Mouse (Mus musculus): ENCODE results near the gene Aloxe3. TPM values are rescaled to one million over a fixed set of nuclear protein-coding genes. Genes with fewer than 3 reads are reported as not detected.

Aloxe3 gene
- polyA plus RNA-seq, 1 experiment from 2014 or later: 0.18 TPM

- DNase-seq (no peak), ATAC-seq (no peak)
- Histone ChIP-seq H3K4me2 (ENCODE audit: low read depth, low read length) (no peak overlapping the region), H3K4me3 (ENCODE audit: low read depth, low read length) (no peak overlapping the region), H3K4me1 (ENCODE audit: insufficient read depth) (peaks cover 6% of the 10 kb centered on the region; the same call in 1 of the 2 replicates), H3K9ac (replicated peaks) (no peak overlapping the region), H3K27me3 (ENCODE audit: insufficient read depth, low read length) (no peaks in the 10 kb centered on the region), H3K36me3 (replicated peaks; ENCODE audit: insufficient read depth, low read length) (no peaks in the 10 kb centered on the region), H3K9me3 (ENCODE audit: low read length) (no peaks in the 10 kb centered on the region), H3K27ac (ENCODE audit: low read depth) (no peak overlapping the region)
- TF ChIP-seq EP300 (IDR thresholded peaks at IDR 0.05; ENCODE audit: low read depth) (no peak), CTCF (IDR thresholded peaks at IDR 0.05; ENCODE audit: low read depth) (no peak)
- WGBS (ENCODE audit: insufficient replicate concordance): 76% methylated on average over 8 of the region's 8 CpGs
Observed at GRCm38 (mm10) chr11:69080855-69081222, 44.9 kb upstream of the Aloxe3 start.

DNA sequence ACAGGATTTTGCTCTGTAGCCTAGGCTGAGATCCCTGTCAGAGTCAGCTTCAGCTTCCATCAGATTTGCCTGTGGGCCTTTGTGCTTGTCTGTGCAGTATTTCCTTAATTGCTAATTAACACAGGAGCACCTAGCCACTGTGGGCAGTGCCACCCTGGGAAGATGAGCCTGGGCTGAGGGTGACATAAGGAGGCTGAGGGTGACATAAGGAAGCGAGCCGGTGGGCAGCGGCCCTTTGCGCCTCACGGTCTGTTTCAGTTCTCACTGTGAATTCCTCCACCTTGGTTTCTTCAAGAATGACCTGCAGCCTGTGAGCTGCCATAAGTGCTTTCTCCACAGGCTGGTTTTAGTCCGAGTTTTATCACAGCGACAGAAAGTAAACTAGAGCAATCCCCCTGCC, 44.1 kb upstream of the Aloxe3 start:
- H3K27me3 ChIP-seq (ENCODE audit: insufficient read depth, low read length): no peaks in the 10 kb centered on the region
- WGBS (ENCODE audit: insufficient replicate concordance): 77% methylated on average over 7 of the region's 7 CpGs
- H3K36me3 ChIP-seq (replicated peaks; ENCODE audit: insufficient read depth, low read length): no peaks in the 10 kb centered on the region
- no peak overlapping the region for H3K9ac ChIP-seq (replicated peaks)
- no peak overlapping the region for H3K27ac ChIP-seq (ENCODE audit: low read depth)
- TF ChIP-seq CTCF (IDR thresholded peaks at IDR 0.05; ENCODE audit: low read depth) (no peak), EP300 (IDR thresholded peaks at IDR 0.05; ENCODE audit: low read depth) (no peak)
- no peak overlapping the region for H3K4me2 ChIP-seq (ENCODE audit: low read depth, low read length)
- ATAC-seq (no peak), DNase-seq (no peak)
- peaks cover 6% of the 10 kb centered on the region; the same call in 1 of the 2 replicates for H3K4me1 ChIP-seq (ENCODE audit: insufficient read depth)
- H3K9me3 ChIP-seq (ENCODE audit: low read length): no peaks in the 10 kb centered on the region
- no peak overlapping the region for H3K4me3 ChIP-seq (ENCODE audit: low read depth, low read length)

DNA sequence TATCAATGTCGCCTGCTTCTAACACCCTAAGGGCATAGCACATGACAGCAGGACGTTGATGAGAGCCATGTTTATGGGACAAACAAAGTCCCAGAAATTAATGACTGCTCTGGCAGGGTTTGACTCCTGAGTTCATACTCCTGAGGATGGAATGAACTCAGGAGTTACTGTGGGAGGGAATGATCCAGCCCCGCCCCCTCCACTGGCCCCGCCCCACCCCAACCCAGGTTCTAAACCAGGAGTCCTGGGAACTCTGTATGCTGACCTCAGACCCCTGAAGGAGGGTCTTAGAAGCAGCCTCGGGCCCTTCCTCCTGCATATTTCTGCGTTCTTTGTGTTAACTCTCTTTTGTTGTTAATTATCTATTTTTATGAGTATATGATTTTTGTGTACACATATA, 40.1 kb upstream of the Aloxe3 start:
- no peak overlapping the region for H3K4me2 ChIP-seq (ENCODE audit: low read depth, low read length)
- 75% methylated on average over 6 of the region's 6 CpGs for WGBS (ENCODE audit: insufficient replicate concordance)
- H3K9me3 ChIP-seq (ENCODE audit: low read length): no peaks in the 10 kb centered on the region
- no peaks in the 10 kb centered on the region for H3K27me3 ChIP-seq (ENCODE audit: insufficient read depth, low read length)
- no peak for TF ChIP-seq CTCF (IDR thresholded peaks at IDR 0.05; ENCODE audit: low read depth)
- TF ChIP-seq EP300 (IDR thresholded peaks at IDR 0.05; ENCODE audit: low read depth): no peak
- peaks cover 22% of the 10 kb centered on the region for H3K4me1 ChIP-seq (ENCODE audit: insufficient read depth)
- H3K36me3 ChIP-seq (replicated peaks; ENCODE audit: insufficient read depth, low read length): peaks cover 12% of the 10 kb centered on the region
- no peak overlapping the region for H3K4me3 ChIP-seq (ENCODE audit: low read depth, low read length)
- ATAC-seq (no peak), DNase-seq (no peak)
- H3K9ac ChIP-seq (replicated peaks): no peak overlapping the region
- H3K27ac ChIP-seq (ENCODE audit: low read depth): no peak overlapping the region

GRCm38 (mm10) chr11:69086390-69086789, 39.3 kb upstream of the Aloxe3 start:
- Histone ChIP-seq H3K4me3 (ENCODE audit: low read depth, low read length) (no peak overlapping the region), H3K4me1 (ENCODE audit: insufficient read depth) (peaks cover 22% of the 10 kb centered on the region), H3K36me3 (replicated peaks; ENCODE audit: insufficient read depth, low read length) (peaks cover 19% of the 10 kb centered on the region), H3K9ac (replicated peaks) (no peak overlapping the region), H3K9me3 (ENCODE audit: low read length) (no peaks in the 10 kb centered on the region), H3K27me3 (ENCODE audit: insufficient read depth, low read length) (no peaks in the 10 kb centered on the region), H3K27ac (ENCODE audit: low read depth) (no peak overlapping the region), H3K4me2 (ENCODE audit: low read depth, low read length) (no peak overlapping the region)
- no peak for ATAC-seq
- WGBS (ENCODE audit: insufficient replicate concordance): 74% methylated on average over 6 of the region's 6 CpGs
- TF ChIP-seq EP300 (IDR thresholded peaks at IDR 0.05; ENCODE audit: low read depth) (no peak), CTCF (IDR thresholded peaks at IDR 0.05; ENCODE audit: low read depth) (no peak)
- DNase-seq: no peak

DNA sequence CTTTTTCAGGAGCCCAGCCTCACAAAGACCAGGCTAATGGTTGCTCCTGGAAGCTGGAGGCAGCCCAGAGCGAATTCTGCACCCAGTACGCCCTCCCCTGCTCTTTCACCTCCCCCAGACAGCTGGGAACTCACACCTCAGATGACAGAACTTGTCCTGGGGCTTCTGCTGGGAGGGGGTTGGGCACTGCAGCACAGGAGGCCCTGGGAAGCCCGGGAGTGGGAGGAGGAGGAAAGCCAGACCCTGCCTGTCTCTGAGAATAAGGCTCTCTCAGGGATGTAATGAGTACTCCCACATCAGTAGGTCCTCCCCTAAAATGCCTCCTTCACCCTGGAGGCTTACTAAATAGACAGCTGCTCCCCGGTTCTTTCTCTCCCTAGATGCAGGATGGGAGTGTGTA, 38.6 kb upstream of the Aloxe3 start:
- H3K9me3 ChIP-seq (ENCODE audit: low read length): no peaks in the 10 kb centered on the region

DNA sequence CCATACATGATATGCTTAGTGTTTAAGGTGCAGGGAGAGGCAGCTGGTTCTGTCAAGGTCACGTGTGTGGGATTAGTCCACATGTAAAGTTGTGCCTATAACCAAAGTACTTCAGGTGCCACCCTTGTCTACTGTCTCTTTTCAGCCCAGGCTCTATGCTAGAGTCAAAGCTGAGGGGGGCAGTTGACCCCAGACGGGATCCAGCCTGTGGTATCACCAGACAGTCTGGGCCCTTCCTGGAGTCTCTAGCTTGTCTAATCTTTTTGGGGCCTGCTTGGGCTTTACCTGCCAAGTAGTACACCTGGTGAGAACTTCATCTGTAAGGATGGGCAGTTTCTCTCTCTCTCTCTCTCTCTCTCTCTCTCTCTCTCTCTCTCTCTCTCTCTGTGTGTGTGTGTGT, 38.1 kb upstream of the Aloxe3 start:
- Histone ChIP-seq H3K4me1 (ENCODE audit: insufficient read depth) (peaks cover 25% of the 10 kb centered on the region), H3K27me3 (ENCODE audit: insufficient read depth, low read length) (no peaks in the 10 kb centered on the region), H3K36me3 (replicated peaks; ENCODE audit: insufficient read depth, low read length) (peaks cover 30% of the 10 kb centered on the region), H3K9ac (replicated peaks) (no peak overlapping the region; the same call in 1 of the 2 replicates), H3K4me3 (ENCODE audit: low read depth, low read length) (0 out of 2 replicates have a peak overlapping the region, but pooled peaks have one; percentile 97), H3K9me3 (ENCODE audit: low read length) (no peaks in the 10 kb centered on the region), H3K4me2 (ENCODE audit: low read depth, low read length) (peak overlapping the region; percentile 86; the same call in 1 of the 2 replicates), H3K27ac (ENCODE audit: low read depth) (no peak overlapping the region)
- no peak for TF ChIP-seq EP300 (IDR thresholded peaks at IDR 0.05; ENCODE audit: low read depth)
- no peak for TF ChIP-seq CTCF (IDR thresholded peaks at IDR 0.05; ENCODE audit: low read depth)
- no peak for ATAC-seq
- WGBS (ENCODE audit: insufficient replicate concordance): 63% methylated on average over 2 of the region's 2 CpGs
- no peak for DNase-seq

More for the DNA sequence above, 38.6 kb upstream of the Aloxe3 start:
- 58% methylated on average over 4 of the region's 4 CpGs for WGBS (ENCODE audit: insufficient replicate concordance)
- Histone ChIP-seq H3K4me1 (ENCODE audit: insufficient read depth) (peaks cover 25% of the 10 kb centered on the region), H3K4me2 (ENCODE audit: low read depth, low read length) (no peak overlapping the region), H3K36me3 (replicated peaks; ENCODE audit: insufficient read depth, low read length) (peaks cover 26% of the 10 kb centered on the region), H3K4me3 (ENCODE audit: low read depth, low read length) (no peak overlapping the region), H3K27me3 (ENCODE audit: insufficient read depth, low read length) (no peaks in the 10 kb centered on the region), H3K9ac (replicated peaks) (no peak overlapping the region; the same call in 1 of the 2 replicates), H3K27ac (ENCODE audit: low read depth) (no peak overlapping the region)
- no peak for ATAC-seq
- TF ChIP-seq EP300 (IDR thresholded peaks at IDR 0.05; ENCODE audit: low read depth): no peak
- TF ChIP-seq CTCF (IDR thresholded peaks at IDR 0.05; ENCODE audit: low read depth): no peak
- no peak for DNase-seq
